Mouse (Mus musculus): Measurements from ENCODE around the gene Gin1.

- TF ChIP-seq USF1 (IDR thresholded peaks at IDR 0.05; ENCODE audit: low read depth): no peak
- TF ChIP-seq MAX (IDR thresholded peaks at IDR 0.05): no peak
- no peak for TF ChIP-seq CEBPB (IDR thresholded peaks at IDR 0.05; ENCODE audit: low read depth)
- no peak for TF ChIP-seq CTCF (IDR thresholded peaks at IDR 0.05; ENCODE audit: control insufficient read depth, insufficient read depth, insufficient read length)
- TF ChIP-seq FOSL1 (IDR thresholded peaks at IDR 0.05; ENCODE audit: insufficient read depth, low read length, poor library complexity, severe bottlenecking): no peak
Observed at GRCm38 (mm10) chr1:97761477-97761876, 8.5 kb upstream of the Gin1 start.
